13 mouse cellular contexts compared by ENCODE assay signal in the genomic region with DNA sequence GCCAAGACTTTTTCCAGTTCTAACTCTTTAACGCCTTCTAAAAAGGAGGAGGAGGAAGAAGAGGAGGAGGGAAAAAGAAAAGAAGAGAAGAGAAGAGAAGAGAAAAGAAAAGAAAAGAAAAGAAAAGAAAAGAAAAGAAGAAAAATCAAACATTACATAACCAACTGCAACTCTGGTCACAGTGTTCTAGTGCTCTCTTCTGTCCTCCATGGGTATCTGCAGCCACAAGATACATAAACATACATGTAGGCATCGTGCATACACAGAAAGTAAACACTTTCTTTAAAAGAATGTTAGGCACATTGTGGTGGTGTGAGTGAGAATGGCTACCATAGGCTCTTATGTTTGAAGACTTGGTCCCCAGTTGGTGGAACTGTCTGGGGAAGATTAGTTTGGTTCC. TPM values are rescaled to one million over a fixed set of nuclear protein-coding genes. Genes with fewer than 3 reads are reported as not detected.
"Had no signal": no experiment of that assay in that cellular context is flagged by ENCODE, and none has a peak within 500 bp of the region (broad histone marks: within the 10 kb centered on the region; RNA-seq: fewer than 3 reads in every experiment).

No protein-coding gene starts in this region.

- H3K27ac ChIP-seq: intestine, embryonic 15.5 days; limb, embryonic 15.5 days; liver, embryonic 15.5 days; midbrain, embryonic 12.5 days; neural tube, embryonic 15.5 days had no signal

- H3K27me3 ChIP-seq: intestine, embryonic 15.5 days; limb, embryonic 15.5 days; neural tube, embryonic 15.5 days had no signal

- H3K4me3 ChIP-seq: intestine, embryonic 15.5 days; limb, embryonic 15.5 days; liver, embryonic 15.5 days; midbrain, embryonic 12.5 days; myocyte; neural tube, embryonic 15.5 days had no signal

- H3K36me3 ChIP-seq: intestine, embryonic 15.5 days; limb, embryonic 15.5 days; liver, embryonic 15.5 days; midbrain, embryonic 12.5 days; neural tube, embryonic 15.5 days had no signal

- DNase-seq: kidney, adult 8-10 months; layer of hippocampus, postnatal 36 days; lung, embryonic 14.5 days; right cerebral cortex, adult 18-20 months; thymus, adult 2 months; thymus, postnatal 25 days had no signal

- H3K9me3 ChIP-seq: intestine, embryonic 15.5 days; limb, embryonic 15.5 days; liver, embryonic 15.5 days; midbrain, embryonic 12.5 days; neural tube, embryonic 15.5 days had no signal

- ATAC-seq: intestine, embryonic 15.5 days had no signal

- H3K4me1 ChIP-seq: intestine, embryonic 15.5 days; liver, embryonic 15.5 days; midbrain, embryonic 12.5 days; neural tube, embryonic 15.5 days had no signal

- H3K4me2 ChIP-seq: intestine, embryonic 15.5 days; limb, embryonic 15.5 days; liver, embryonic 15.5 days; lung, embryonic 14.5 days; midbrain, embryonic 12.5 days; neural tube, embryonic 15.5 days had no signal

- H3K9ac ChIP-seq: intestine, embryonic 15.5 days; limb, embryonic 15.5 days; liver, embryonic 15.5 days; lung, embryonic 14.5 days; midbrain, embryonic 12.5 days; neural tube, embryonic 15.5 days had no signal

RNA-seq across cellular contexts. Expression of a gene that starts 46.0 kb away (rescaled TPM):
- total RNA-seq: megakaryocyte-erythroid progenitor cell, adult 5-6 weeks had no signal
